Mouse (Mus musculus) embryo, embryonic 9.5 days (tissue): ENCODE results near the gene Pmpca.
A peak's percentile ranks its signal among the peaks of the same experiment; 100 is the strongest.
"Not testable (repeated sequence)": the region's sequence is repeated elsewhere in the genome, so short reads cannot be mapped to it uniquely, and the experiment has no call there.

ENCODE experiments used
- DNase-seq: peaks from one replicate; pipeline ENCODE4 v3.0.0-alpha.2; 2017; ENCODE audit errors: extremely low spot score

The Pmpca gene

GRCm38 (mm10) chr2:26368572-26368971 is 20.6 kb upstream of the Pmpca start:
- no peak for DNase-seq

- DNase-seq, result no peak
Measured at GRCm38 (mm10) chr2:26372396-26372795, 16.7 kb upstream of the Pmpca start.

GRCm38 (mm10) chr2:26380131-26380771 is 8.9 kb upstream of the Pmpca start, which contains the start of gene Snapc4:
Snapc4 (minus strand) TSS chr2:26380653.
- DNase-seq, result peak; percentile 86

- DNase-seq, result not testable (repeated sequence)
Measured at GRCm38 (mm10) chr2:26380871-26381270, 8.3 kb upstream of the Pmpca start.

- no peak for DNase-seq
Measured at GRCm38 (mm10) chr2:26387713-26388112, 1.4 kb upstream of the Pmpca start.

GRCm38 (mm10) chr2:26388682-26389153 is 421 bp upstream of the Pmpca start:
- no peak for DNase-seq

- no peak for DNase-seq
Measured at GRCm38 (mm10) chr2:26390954-26391353, 1.8 kb downstream of the Pmpca start.

- DNase-seq, result no peak
Measured at GRCm38 (mm10) chr2:26391617-26392016, 2.5 kb downstream of the Pmpca start.

GRCm38 (mm10) chr2:26398978-26399377 is 9.8 kb downstream of the Pmpca start:
- no peak for DNase-seq

- DNase-seq, result no peak
Measured at GRCm38 (mm10) chr2:26399647-26400046, 10.5 kb downstream of the Pmpca start.

- no peak for DNase-seq
Measured at GRCm38 (mm10) chr2:26400296-26400695, 11.2 kb downstream of the Pmpca start.

GRCm38 (mm10) chr2:26401023-26401422 is 11.9 kb downstream of the Pmpca start:
- DNase-seq, result no peak

GRCm38 (mm10) chr2:26402265-26402664 is 13.1 kb downstream of the Pmpca start:
- no peak for DNase-seq

- no peak for DNase-seq
Measured at GRCm38 (mm10) chr2:26403306-26403705, 14.2 kb downstream of the Pmpca start.

GRCm38 (mm10) chr2:26408515-26409356 is 19.6 kb downstream of the Pmpca start, which contains the start of gene Inpp5e:
Inpp5e (minus strand) TSS chr2:26409203.
- DNase-seq, result peak; percentile 99

GRCm38 (mm10) chr2:26409362-26409761 is 20.2 kb downstream of the Pmpca start:
- DNase-seq, result no peak

GRCm38 (mm10) chr2:26410091-26410490 is 21.0 kb downstream of the Pmpca start:
- DNase-seq, result no peak

- no peak for DNase-seq
Measured at GRCm38 (mm10) chr2:26410931-26411411, 21.8 kb downstream of the Pmpca start.

GRCm38 (mm10) chr2:26417066-26417465 is 27.9 kb downstream of the Pmpca start:
- no peak for DNase-seq

- no peak for DNase-seq
Measured at GRCm38 (mm10) chr2:26418120-26418519, 29.0 kb downstream of the Pmpca start.

- no peak for DNase-seq
Measured at GRCm38 (mm10) chr2:26421969-26422368, 32.8 kb downstream of the Pmpca start.

GRCm38 (mm10) chr2:26423086-26423485 is 33.9 kb downstream of the Pmpca start:
- no peak for DNase-seq

GRCm38 (mm10) chr2:26424541-26424940 is 35.4 kb downstream of the Pmpca start:
- DNase-seq, result no peak
